Mouse (Mus musculus) stomach, embryonic 16.5 days (tissue): ENCODE results near the gene Cryga. TPM values are rescaled to one million over a fixed set of nuclear protein-coding genes. Genes with fewer than 3 reads are reported as not detected.
A peak's percentile ranks its signal among the peaks of the same experiment; 100 is the strongest.

ENCODE experiments used
- ATAC-seq: fragments of 200-750 bp; cut with Nextera tagmentation; 2 replicates; pipeline ENCODE4 v1.8.0; 2017; ENCODE audit warnings: moderate number of reproducible peaks, moderate TSS enrichment; ENCODE audit not compliant: insufficient read depth, low FRiP score
- H3K27ac ChIP-seq: fragments of 300-500 bp; sonication (generic); 2 replicates; pipeline ENCODE4 v1.5.1; 2014; ENCODE audit warnings: low read length
- H3K27me3 ChIP-seq: fragments of 300-500 bp; sonication (generic); 2 replicates; pipeline ENCODE4 v1.6.1; 2014; ENCODE audit warnings: low read length, control low read depth, mixed read lengths; ENCODE audit not compliant: control insufficient read depth, insufficient read depth
- H3K36me3 ChIP-seq: fragments of 300-500 bp; sonication (generic); 2 replicates; pipeline ENCODE4 v1.6.1; 2014; ENCODE audit warnings: low read length; ENCODE audit not compliant: control insufficient read depth, insufficient read depth
- H3K4me1 ChIP-seq: fragments of 300-500 bp; sonication (generic); 2 replicates; pipeline ENCODE4 v1.6.1; 2014; ENCODE audit warnings: low read length, control low read depth, mixed read lengths; ENCODE audit not compliant: control insufficient read depth, insufficient read depth
- H3K4me2 ChIP-seq: fragments of 300-500 bp; sonication (generic); 2 replicates; pipeline ENCODE4 v1.6.1; 2014; ENCODE audit warnings: low read depth, low read length, mixed read lengths
- H3K4me3 ChIP-seq: fragments of 300-500 bp; sonication (generic); replicated peaks from 2 replicates; pipeline ENCODE4 v1.5.1; 2014; ENCODE audit warnings: mild to moderate bottlenecking, low read length
- H3K9ac ChIP-seq: fragments of 300-500 bp; sonication (generic); 2 replicates; pipeline ENCODE4 v1.6.1; 2014; ENCODE audit warnings: low read length
- H3K9me3 ChIP-seq: fragments of 300-500 bp; sonication (generic); replicated peaks from 2 replicates; pipeline ENCODE4 v1.6.1; 2016; ENCODE audit warnings: low read length, control low read depth; ENCODE audit not compliant: control insufficient read depth
- WGBS: fragments of 180-500 bp; shearing (Covaris S2); extraction: QIAGEN DNeasy Blood & Tissue Kit; methylation state at CpG from one replicate; pipeline ENCODE4 v1.1.7; 2014; 5-methylcytosine and 5-hydroxymethylcytosine counted together
- polyA plus RNA-seq: library from polyadenylated mRNA; unstranded; fragments of >200 nt; fragmentation: Nextera tagmentation; extraction: Ambion mirVana; gene quantifications from 2 replicates; pipeline ENCODE4 v1.2.1, GENCODE M21; 2015

Gene Cryga
- polyA plus RNA-seq, 1 experiment from 2014 or later: not detected

- no peaks in the 10 kb centered on the region for H3K36me3 ChIP-seq
- H3K4me2 ChIP-seq: no peak overlapping the region
- H3K9ac ChIP-seq: no peak overlapping the region
- no peak overlapping the region for H3K4me3 ChIP-seq
- no peaks in the 10 kb centered on the region for H3K27me3 ChIP-seq
- ATAC-seq: no peak
- 56% methylated on average over 3 of the region's 3 CpGs for WGBS
- no peaks in the 10 kb centered on the region for H3K9me3 ChIP-seq
- no peaks in the 10 kb centered on the region for H3K4me1 ChIP-seq
- H3K27ac ChIP-seq: no peak overlapping the region
These were observed 26.5 kb upstream of the Cryga start for GRCm38 (mm10) chr1:65129634-65130180.

DNA sequence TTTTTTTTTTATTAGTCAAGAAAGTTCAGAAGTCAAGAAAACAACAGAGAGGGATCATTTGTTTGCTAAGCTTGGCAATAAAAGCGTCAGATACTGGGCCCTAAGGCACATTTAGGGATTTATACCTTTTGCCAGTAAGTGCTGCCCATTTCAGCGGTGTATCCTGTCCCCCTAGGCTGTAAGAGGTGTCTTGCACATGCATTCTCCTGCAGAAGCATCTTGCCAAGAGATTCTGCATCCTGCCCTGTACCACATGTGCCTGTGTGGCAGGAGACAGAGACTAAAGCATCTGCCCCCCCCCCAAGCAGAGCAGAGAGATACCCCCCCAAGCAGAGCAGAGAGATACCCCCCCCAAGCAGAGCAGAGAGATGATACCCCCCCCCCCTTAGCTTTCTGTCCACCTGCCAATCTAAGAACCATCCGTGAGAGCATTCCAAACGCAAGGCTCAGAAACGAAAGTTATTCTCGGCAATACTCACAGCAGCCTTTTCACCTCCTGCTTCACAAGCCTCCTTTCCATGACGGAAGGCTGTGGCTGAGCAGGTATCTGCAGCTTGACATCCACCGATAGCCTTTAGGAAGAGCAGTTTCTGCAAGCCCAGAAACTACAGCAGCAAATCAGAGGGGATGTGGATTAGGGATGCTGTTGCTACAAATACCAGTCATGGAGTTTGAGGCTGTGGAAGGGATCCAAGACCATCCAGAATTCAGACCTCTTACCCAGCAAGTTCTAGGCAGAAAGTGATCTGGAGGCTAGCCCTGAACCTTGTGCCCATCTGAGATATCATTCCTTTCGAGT is 19.6 kb upstream of the Cryga start, which contains the start of gene D630023F18Rik:
TSS of gene D630023F18Rik (minus strand) at position 641 of the 799 bp plus-strand sequence.
- Histone ChIP-seq H3K4me3 (peak within 1 kb of the TSS; percentile 25), H3K9me3 (no peaks in the 10 kb centered on the region), H3K27me3 (no peaks in the 10 kb centered on the region), H3K4me1 (no peaks in the 10 kb centered on the region), H3K9ac (peak within 1 kb of the TSS; percentile 35; the same call in 1 of the 2 replicates), H3K4me2 (peak within 1 kb of the TSS; percentile 46), H3K36me3 (no peaks in the 10 kb centered on the region), H3K27ac (no peak within 1 kb of the TSS)
- ATAC-seq: no peak
- WGBS: 30% methylated on average over 9 of the region's 9 CpGs

- H3K4me3 ChIP-seq: no peak within 1 kb of the TSS
- 93% methylated on average over 1 of the region's 1 CpGs for WGBS
- H3K4me1 ChIP-seq: no peaks in the 10 kb centered on the region
- no peak within 1 kb of the TSS for H3K4me2 ChIP-seq
- H3K9me3 ChIP-seq: no peaks in the 10 kb centered on the region
- H3K36me3 ChIP-seq: no peaks in the 10 kb centered on the region
- H3K9ac ChIP-seq: no peak within 1 kb of the TSS
- peak within 1 kb of the TSS; percentile 82 for H3K27ac ChIP-seq
- no peak for ATAC-seq
- H3K27me3 ChIP-seq: no peaks in the 10 kb centered on the region
These were observed 16.3 kb upstream of the Cryga start, which contains the start of gene Gm28845 for GRCm38 (mm10) chr1:65119438-65119837. Gene Gm28845, minus strand, starts transcription at chr1:65119558.

- 48% methylated on average over 8 of the region's 8 CpGs for WGBS
- Histone ChIP-seq H3K27ac (peak overlapping the region; percentile 82), H3K4me2 (no peak overlapping the region)
These were observed 15.2 kb upstream of the Cryga start for GRCm38 (mm10) chr1:65118150-65118913.

DNA sequence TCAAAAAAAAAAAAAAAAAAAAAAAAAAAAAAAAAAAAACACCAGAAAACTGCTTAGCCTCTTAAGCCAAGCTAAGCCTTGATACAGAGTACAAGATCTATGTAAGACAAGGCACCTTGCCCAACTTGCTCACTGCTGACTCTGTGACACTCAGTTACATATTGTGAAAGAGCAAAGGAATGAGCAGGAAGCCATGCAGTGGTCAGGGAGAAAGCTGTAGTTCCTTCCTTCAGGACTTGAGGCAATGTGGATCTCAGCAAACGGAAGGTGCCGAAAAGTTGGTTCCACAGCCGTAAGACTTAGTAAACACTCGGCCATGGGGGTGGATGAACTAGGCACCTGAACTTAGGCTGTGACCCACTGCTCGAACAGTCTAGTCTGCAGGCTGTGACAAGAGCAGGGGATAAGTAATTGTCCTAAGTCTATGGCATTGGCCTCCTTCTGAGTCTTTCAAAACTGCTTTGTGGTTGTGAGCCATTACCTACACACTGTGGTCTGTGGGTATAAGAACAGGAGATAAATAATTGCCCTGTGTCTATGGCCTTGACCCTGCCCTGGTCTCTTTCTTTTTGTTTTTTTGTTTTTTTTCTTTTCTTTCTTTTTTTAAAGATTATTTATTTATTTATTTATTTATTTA is 10.5 kb upstream of the Cryga start:
- Histone ChIP-seq H3K9me3 (no peaks in the 10 kb centered on the region), H3K4me3 (no peak overlapping the region), H3K27me3 (no peaks in the 10 kb centered on the region), H3K36me3 (no peaks in the 10 kb centered on the region), H3K27ac (no peak overlapping the region), H3K4me1 (no peaks in the 10 kb centered on the region), H3K4me2 (no peak overlapping the region), H3K9ac (no peak overlapping the region)
- 88% methylated on average over 5 of the region's 5 CpGs for WGBS
- ATAC-seq: no peak

More at GRCm38 (mm10) chr1:65118150-65118913, 15.2 kb upstream of the Cryga start:
- Histone ChIP-seq H3K9me3 (no peaks in the 10 kb centered on the region), H3K4me1 (no peaks in the 10 kb centered on the region), H3K36me3 (no peaks in the 10 kb centered on the region), H3K9ac (no peak overlapping the region), H3K27me3 (no peaks in the 10 kb centered on the region), H3K4me3 (no peak overlapping the region)
- ATAC-seq: peak; percentile 86; the same call in 1 of the 2 replicates

- Histone ChIP-seq H3K4me1 (no peaks in the 10 kb centered on the region), H3K27me3 (no peaks in the 10 kb centered on the region), H3K9me3 (no peaks in the 10 kb centered on the region), H3K9ac (0 out of 2 replicates have a peak overlapping the region, but pooled peaks have one; percentile 1), H3K4me2 (peak overlapping the region; percentile 47), H3K27ac (peak overlapping the region; percentile 38; the same call in 1 of the 2 replicates), H3K36me3 (no peaks in the 10 kb centered on the region), H3K4me3 (peak overlapping the region; percentile 14)
- peak; percentile 25; the same call in 1 of the 2 replicates for ATAC-seq
- 52% methylated on average over 14 of the region's 14 CpGs for WGBS
These were observed 9.6 kb upstream of the Cryga start for GRCm38 (mm10) chr1:65112807-65113196.

DNA sequence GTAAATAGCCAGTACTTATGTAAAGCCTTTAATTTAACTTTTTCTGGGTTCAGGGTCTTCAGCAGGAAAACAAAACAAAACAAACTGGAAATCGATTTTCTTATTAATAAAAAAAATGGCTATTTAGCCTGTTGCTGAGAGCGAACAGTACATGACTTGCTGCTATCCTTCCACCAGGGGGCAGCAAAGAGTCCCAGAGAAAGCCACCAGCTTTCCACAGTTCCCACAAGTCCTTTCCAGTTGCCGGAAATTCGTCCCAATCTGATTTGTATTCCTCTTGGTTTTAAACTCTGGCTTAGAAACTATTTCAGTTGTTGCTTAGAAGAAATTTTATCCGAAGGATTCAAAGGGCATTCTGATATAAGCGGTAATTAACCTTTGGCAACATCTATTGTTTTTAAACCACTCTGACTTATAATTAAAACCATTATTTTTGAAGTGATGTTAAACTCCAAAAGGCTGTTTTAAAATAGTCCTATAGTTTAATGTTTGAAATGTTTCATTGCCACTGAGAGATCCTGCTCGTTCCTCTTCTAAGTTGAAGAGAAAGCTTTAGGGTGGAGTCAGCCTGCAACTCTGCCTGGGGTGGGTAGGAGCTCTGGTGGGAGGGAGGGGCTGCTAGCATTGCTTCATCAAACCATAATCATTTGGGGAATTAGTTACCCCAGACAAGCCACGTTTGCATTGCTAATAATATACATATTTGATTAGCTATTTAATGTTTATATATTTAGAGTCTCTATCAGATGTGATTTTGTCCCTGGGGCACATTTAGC is 9.0 kb upstream of the Cryga start:
- H3K27ac ChIP-seq: no peak overlapping the region
- 8% methylated on average over 8 of the region's 8 CpGs for WGBS

GRCm38 (mm10) chr1:65109756-65110435 is 6.7 kb upstream of the Cryga start:
- Histone ChIP-seq H3K27me3 (no peaks in the 10 kb centered on the region), H3K4me3 (no peak overlapping the region), H3K36me3 (no peaks in the 10 kb centered on the region), H3K4me2 (no peak overlapping the region), H3K9ac (no peak overlapping the region), H3K4me1 (no peaks in the 10 kb centered on the region), H3K27ac (no peak overlapping the region), H3K9me3 (no peaks in the 10 kb centered on the region)
- 67% methylated on average over 25 of the region's 25 CpGs for WGBS
- no peak for ATAC-seq

More for the DNA sequence above, 9.0 kb upstream of the Cryga start:
- Histone ChIP-seq H3K9ac (peak overlapping the region; percentile 1; the same call in 1 of the 2 replicates), H3K4me1 (no peaks in the 10 kb centered on the region), H3K27me3 (no peaks in the 10 kb centered on the region), H3K36me3 (no peaks in the 10 kb centered on the region), H3K9me3 (no peaks in the 10 kb centered on the region), H3K4me2 (peak overlapping the region; percentile 47), H3K4me3 (no peak overlapping the region; the same call in 1 of the 2 replicates)
- ATAC-seq: 0 out of 2 replicates have a peak, but pooled peaks have one; percentile 70
